Mouse (Mus musculus) CH12.LX (cell line): ENCODE results near the gene Zswim8.

Experiments
- CTCF ChIP-seq, 2 experiments: IDR thresholded peaks in 1 of 2; conservative IDR thresholded peaks in 1 of 2; 2 replicates each; pipeline ENCODE4 v1.5.1; 2011 to 2012; ENCODE audit warnings: low read depth in 2 of 2, low read length in 2 of 2, improper control_type of control experiment in 1 of 2, inconsistent platforms in 1 of 2, mild to moderate bottlenecking in 1 of 2, moderate library complexity in 1 of 2
- E2F4 ChIP-seq: IDR thresholded peaks from 2 replicates; pipeline ENCODE4 v1.6.1; 2011; ENCODE audit warnings: low read depth, low read length, improper control_type of control experiment; ENCODE audit not compliant: insufficient replicate concordance
- EP300 ChIP-seq: IDR thresholded peaks from 2 replicates; pipeline ENCODE4 v1.6.1; 2011; ENCODE audit warnings: low read length, improper control_type of control experiment
- JUND ChIP-seq: conservative IDR thresholded peaks from 2 replicates; pipeline ENCODE4 v1.6.1; 2011; ENCODE audit warnings: low read depth, low read length, improper control_type of control experiment
- MAFK ChIP-seq: IDR thresholded peaks from 2 replicates; pipeline ENCODE4 v1.6.1; 2011; ENCODE audit warnings: low read length, improper control_type of control experiment; ENCODE audit not compliant: insufficient replicate concordance
- MXI1 ChIP-seq: IDR thresholded peaks from 2 replicates; pipeline ENCODE4 v1.6.1; 2011; ENCODE audit warnings: mild to moderate bottlenecking, low read depth, low read length, improper control_type of control experiment
- POLR2A ChIP-seq: IDR thresholded peaks from 2 replicates; pipeline ENCODE4 v1.6.1; 2011; ENCODE audit warnings: low read depth, mild to moderate bottlenecking, improper control_type of control experiment, low read length
- RCOR1 ChIP-seq: conservative IDR thresholded peaks from 2 replicates; pipeline ENCODE4 v1.6.1; 2012; ENCODE audit warnings: low read depth, mild to moderate bottlenecking, inconsistent platforms, low read length, improper control_type of control experiment
- SMC3 ChIP-seq: IDR thresholded peaks from 2 replicates; pipeline ENCODE4 v1.6.1; 2011; ENCODE audit warnings: low read depth, low read length, improper control_type of control experiment
- UBTF ChIP-seq: IDR thresholded peaks from 2 replicates; pipeline ENCODE4 v1.6.1; 2012; ENCODE audit warnings: low read depth, mild to moderate bottlenecking, inconsistent platforms, low read length, improper control_type of control experiment, moderate library complexity
- ZC3H11A ChIP-seq: IDR thresholded peaks from 2 replicates; pipeline ENCODE4 v1.6.1; 2012; ENCODE audit warnings: low read depth, mild to moderate bottlenecking, inconsistent platforms, low read length, improper control_type of control experiment
- ZNF384 ChIP-seq: IDR thresholded peaks from 2 replicates; pipeline ENCODE4 v1.6.1; 2012; ENCODE audit warnings: low read depth, low read length, improper control_type of control experiment, inconsistent platforms

- no peak for TF ChIP-seq MXI1
- no peak for TF ChIP-seq EP300
- no peak for TF ChIP-seq RCOR1
- no peak for TF ChIP-seq MAFK
- no peak for TF ChIP-seq UBTF
- TF ChIP-seq JUND = no peak
- no peak for TF ChIP-seq E2F4
- no peak for TF ChIP-seq ZC3H11A
- no peak for TF ChIP-seq ZNF384
- no peak for TF ChIP-seq SMC3
- no peak for TF ChIP-seq POLR2A
- TF ChIP-seq CTCF (conservative IDR thresholded peaks at IDR 0.05 in 1 of 2, IDR thresholded peaks at IDR 0.05 in 1 of 2; ENCODE audit: low read depth in 2 of 2, low read length in 2 of 2) = no peak
Observed at GRCm38 (mm10) chr14:20741301-20741700, 33.9 kb downstream of the Zswim8 start.
